Mouse (Mus musculus): ENCODE results near the gene Fam205c. TPM values are rescaled to one million over a fixed set of nuclear protein-coding genes. Genes with fewer than 3 reads are reported as not detected.

Gene Fam205c
- total and polyA plus RNA-seq, 3 experiments, result 0.14 to 9.8 (median 8.3) TPM

GRCm38 (mm10) chr4:42903942-42904341, 29.9 kb upstream of the Fam205c start:
- Histone ChIP-seq H3K4me3 (no peak overlapping the region), H3K27ac (no peak overlapping the region), H3K4me1 (ENCODE audit: control insufficient read depth, insufficient read depth, low read length) (no peaks in the 10 kb centered on the region), H3K27me3 (ENCODE audit: control insufficient read depth, insufficient read depth, low read length) (no peaks in the 10 kb centered on the region), H3K36me3 (ENCODE audit: control insufficient read depth, insufficient read depth, low read length) (no peaks in the 10 kb centered on the region), H3K79me2 (replicated peaks; ENCODE audit: control insufficient read depth, insufficient read depth, low read length) (no peaks in the 10 kb centered on the region), H3K9ac (ENCODE audit: low read depth, low read length) (no peak overlapping the region)
- WGBS, result 80% methylated on average over 1 of the region's 1 CpGs
- intact Hi-C loops (cut with DNase I), result no loop called here
- TF ChIP-seq POLR2A (IDR thresholded peaks at IDR 0.05; ENCODE audit: insufficient read depth, low read depth, low read length) (no peak), CTCF (IDR thresholded peaks at IDR 0.05) (no peak), EP300 (IDR thresholded peaks at IDR 0.05; ENCODE audit: insufficient read depth, low read depth, low read length) (no peak)
- no peak for DNase-seq

GRCm38 (mm10) chr4:42902730-42903129, 28.7 kb upstream of the Fam205c start:
- no peaks in the 10 kb centered on the region for H3K36me3 ChIP-seq (ENCODE audit: control insufficient read depth, insufficient read depth, low read length)
- TF ChIP-seq CTCF (IDR thresholded peaks at IDR 0.05) (no peak), POLR2A (IDR thresholded peaks at IDR 0.05; ENCODE audit: insufficient read depth, low read depth, low read length) (no peak)
- H3K4me1 ChIP-seq (ENCODE audit: control insufficient read depth, insufficient read depth, low read length), result no peaks in the 10 kb centered on the region
- DNase-seq, result no peak
- no peaks in the 10 kb centered on the region for H3K79me2 ChIP-seq (replicated peaks; ENCODE audit: control insufficient read depth, insufficient read depth, low read length)
- H3K27me3 ChIP-seq (ENCODE audit: control insufficient read depth, insufficient read depth, low read length), result no peaks in the 10 kb centered on the region
- H3K9ac ChIP-seq (ENCODE audit: low read depth, low read length), result no peak overlapping the region
- no peak overlapping the region for H3K27ac ChIP-seq
- no peak overlapping the region for H3K4me3 ChIP-seq
- intact Hi-C loops (cut with DNase I), result no loop called here
- 77% methylated on average over 5 of the region's 5 CpGs for WGBS

GRCm38 (mm10) chr4:42902174-42902573, 28.1 kb upstream of the Fam205c start:
- WGBS, result 46% methylated on average over 9 of the region's 9 CpGs

GRCm38 (mm10) chr4:42900878-42901277, 26.8 kb upstream of the Fam205c start:
- DNase-seq, result no peak
- 51% methylated on average over 5 of the region's 5 CpGs for WGBS
- no peaks in the 10 kb centered on the region for H3K4me1 ChIP-seq (ENCODE audit: control insufficient read depth, insufficient read depth, low read length)

More at GRCm38 (mm10) chr4:42902174-42902573, 28.1 kb upstream of the Fam205c start:
- no peak overlapping the region for H3K27ac ChIP-seq
- no peaks in the 10 kb centered on the region for H3K27me3 ChIP-seq (ENCODE audit: control insufficient read depth, insufficient read depth, low read length)
- no peak for DNase-seq
- no peak overlapping the region for H3K4me3 ChIP-seq
- no peaks in the 10 kb centered on the region for H3K79me2 ChIP-seq (replicated peaks; ENCODE audit: control insufficient read depth, insufficient read depth, low read length)
- H3K4me1 ChIP-seq (ENCODE audit: control insufficient read depth, insufficient read depth, low read length), result no peaks in the 10 kb centered on the region
- TF ChIP-seq CTCF (IDR thresholded peaks at IDR 0.05), result peak; percentile 42
- no peak for TF ChIP-seq POLR2A (IDR thresholded peaks at IDR 0.05; ENCODE audit: insufficient read depth, low read depth, low read length)
- TF ChIP-seq EP300 (IDR thresholded peaks at IDR 0.05; ENCODE audit: insufficient read depth, low read depth, low read length), result no peak
- no peak overlapping the region for H3K9ac ChIP-seq (ENCODE audit: low read depth, low read length)
- no peaks in the 10 kb centered on the region for H3K36me3 ChIP-seq (ENCODE audit: control insufficient read depth, insufficient read depth, low read length)
- intact Hi-C loops (cut with DNase I), result no loop called here

GRCm38 (mm10) chr4:42898914-42899313, 24.9 kb upstream of the Fam205c start:
- 52% methylated on average over 3 of the region's 3 CpGs for WGBS
- H3K9ac ChIP-seq (ENCODE audit: low read depth, low read length), result no peak overlapping the region
- intact Hi-C loops (cut with DNase I), result no loop called here
- no peak overlapping the region for H3K27ac ChIP-seq
- H3K79me2 ChIP-seq (replicated peaks; ENCODE audit: control insufficient read depth, insufficient read depth, low read length), result no peaks in the 10 kb centered on the region
- no peaks in the 10 kb centered on the region for H3K4me1 ChIP-seq (ENCODE audit: control insufficient read depth, insufficient read depth, low read length)
- DNase-seq, result no peak
- H3K27me3 ChIP-seq (ENCODE audit: control insufficient read depth, insufficient read depth, low read length), result no peaks in the 10 kb centered on the region
- no peak overlapping the region for H3K4me3 ChIP-seq
- TF ChIP-seq EP300 (IDR thresholded peaks at IDR 0.05; ENCODE audit: insufficient read depth, low read depth, low read length) (no peak), CTCF (IDR thresholded peaks at IDR 0.05) (no peak), POLR2A (IDR thresholded peaks at IDR 0.05; ENCODE audit: insufficient read depth, low read depth, low read length) (no peak)
- H3K36me3 ChIP-seq (ENCODE audit: control insufficient read depth, insufficient read depth, low read length), result no peaks in the 10 kb centered on the region

More at GRCm38 (mm10) chr4:42900878-42901277, 26.8 kb upstream of the Fam205c start:
- no peak overlapping the region for H3K9ac ChIP-seq (ENCODE audit: low read depth, low read length)
- no peaks in the 10 kb centered on the region for H3K79me2 ChIP-seq (replicated peaks; ENCODE audit: control insufficient read depth, insufficient read depth, low read length)
- no peak overlapping the region for H3K27ac ChIP-seq
- intact Hi-C loops (cut with DNase I), result no loop called here
- no peaks in the 10 kb centered on the region for H3K36me3 ChIP-seq (ENCODE audit: control insufficient read depth, insufficient read depth, low read length)
- TF ChIP-seq EP300 (IDR thresholded peaks at IDR 0.05; ENCODE audit: insufficient read depth, low read depth, low read length) (no peak), CTCF (IDR thresholded peaks at IDR 0.05) (no peak), POLR2A (IDR thresholded peaks at IDR 0.05; ENCODE audit: insufficient read depth, low read depth, low read length) (no peak)
- no peak overlapping the region for H3K4me3 ChIP-seq
- no peaks in the 10 kb centered on the region for H3K27me3 ChIP-seq (ENCODE audit: control insufficient read depth, insufficient read depth, low read length)

- Histone ChIP-seq H3K4me1 (ENCODE audit: control insufficient read depth, insufficient read depth, low read length) (no peaks in the 10 kb centered on the region), H3K79me2 (replicated peaks; ENCODE audit: control insufficient read depth, insufficient read depth, low read length) (no peaks in the 10 kb centered on the region), H3K36me3 (ENCODE audit: control insufficient read depth, insufficient read depth, low read length) (no peaks in the 10 kb centered on the region), H3K9ac (ENCODE audit: low read depth, low read length) (no peak overlapping the region), H3K27ac (no peak overlapping the region), H3K27me3 (ENCODE audit: control insufficient read depth, insufficient read depth, low read length) (no peaks in the 10 kb centered on the region), H3K4me3 (no peak overlapping the region)
- intact Hi-C loops (cut with DNase I), result no loop called here
- WGBS, result 80% methylated on average over 7 of the region's 7 CpGs
- DNase-seq, result no peak
- no peak for TF ChIP-seq POLR2A (IDR thresholded peaks at IDR 0.05; ENCODE audit: insufficient read depth, low read depth, low read length)
- TF ChIP-seq CTCF (IDR thresholded peaks at IDR 0.05), result no peak
- no peak for TF ChIP-seq EP300 (IDR thresholded peaks at IDR 0.05; ENCODE audit: insufficient read depth, low read depth, low read length)
These were observed 21.1 kb upstream of the Fam205c start for GRCm38 (mm10) chr4:42895118-42895517.

Data from heart, adult 2 months (tissue).